Mouse (Mus musculus): ENCODE results near the gene Gjc1.

GRCm38 (mm10) chr11:102832700-102833297, 13.3 kb upstream of the Gjc1 start:
- no peak; the same call in 1 of the 2 replicates for TF ChIP-seq CTCF (IDR thresholded peaks at IDR 0.05)
- TF ChIP-seq EP300 (IDR thresholded peaks at IDR 0.05), result no peak
